Mouse (Mus musculus) cerebellum, postnatal 36 days (tissue): Measurements from ENCODE around the gene Shb.

Experiments used
- DNase-seq, 2 experiments: peaks; one replicate each; pipeline ENCODE4 v3.0.0; 2021 to 2022; ENCODE audit warnings: mixed read lengths in 2 of 2

Shb gene

GRCm38 (mm10) chr4:45527562-45528354, 4.5 kb downstream of the Shb start:
- DNase-seq: no peak

DNA sequence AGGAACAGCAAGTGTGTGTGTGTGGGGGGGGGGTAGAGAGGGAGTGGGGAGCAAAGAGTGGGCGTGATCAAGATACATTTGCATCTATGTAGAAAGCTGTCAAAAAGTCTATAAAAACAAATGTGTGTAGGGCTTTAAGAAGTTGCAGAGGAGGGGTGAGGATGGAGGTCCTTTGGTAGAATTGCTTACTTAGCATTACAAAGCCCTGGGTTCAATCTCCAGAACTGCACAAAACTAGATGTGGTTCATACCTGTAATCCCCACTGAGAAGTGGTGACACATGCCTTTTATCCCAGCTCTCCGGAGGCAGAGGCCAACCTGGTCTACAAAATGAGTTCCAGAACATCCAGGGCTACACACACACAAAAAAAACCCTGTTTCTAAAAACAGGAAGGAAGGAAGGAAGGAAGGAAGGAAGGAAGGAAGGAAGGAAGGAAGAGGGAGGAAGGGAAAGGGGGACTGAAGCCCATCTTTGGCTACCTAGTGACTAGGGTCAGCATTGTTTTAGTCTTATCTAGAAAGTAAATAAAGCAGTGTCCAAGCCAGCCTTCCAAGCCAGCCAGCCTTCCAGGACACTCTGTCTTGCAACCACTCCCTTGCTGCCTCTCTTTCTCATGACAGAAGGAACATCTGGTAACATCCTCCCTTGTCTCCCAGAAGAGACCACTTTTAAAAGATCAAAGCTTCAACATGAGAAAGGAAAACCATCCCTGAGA, 5.3 kb downstream of the Shb start:
- no peak for DNase-seq

DNA sequence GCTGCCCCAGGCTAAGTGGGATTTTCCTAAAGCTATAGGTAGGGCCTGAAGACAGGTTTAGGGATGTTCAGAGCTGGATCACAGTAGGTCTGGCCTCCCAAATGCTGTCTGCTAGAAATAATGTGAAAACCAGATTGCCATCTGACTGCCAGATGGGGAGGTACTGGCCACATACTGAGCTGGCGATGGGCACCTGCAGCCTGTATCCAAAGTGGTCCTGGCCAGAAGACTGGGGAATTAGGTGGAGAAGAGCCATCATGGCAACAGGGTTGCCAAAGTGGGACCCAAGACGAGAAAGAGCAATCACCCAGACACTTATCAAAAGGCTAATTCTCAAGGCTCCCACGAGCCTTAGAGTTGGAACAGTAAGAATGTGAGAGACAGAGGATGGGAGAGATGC, 6.1 kb downstream of the Shb start:
- no peak for DNase-seq

GRCm38 (mm10) chr4:45525541-45525940, 6.7 kb downstream of the Shb start:
- DNase-seq: no peak

GRCm38 (mm10) chr4:45524602-45525001, 7.7 kb downstream of the Shb start:
- DNase-seq: no peak

DNA sequence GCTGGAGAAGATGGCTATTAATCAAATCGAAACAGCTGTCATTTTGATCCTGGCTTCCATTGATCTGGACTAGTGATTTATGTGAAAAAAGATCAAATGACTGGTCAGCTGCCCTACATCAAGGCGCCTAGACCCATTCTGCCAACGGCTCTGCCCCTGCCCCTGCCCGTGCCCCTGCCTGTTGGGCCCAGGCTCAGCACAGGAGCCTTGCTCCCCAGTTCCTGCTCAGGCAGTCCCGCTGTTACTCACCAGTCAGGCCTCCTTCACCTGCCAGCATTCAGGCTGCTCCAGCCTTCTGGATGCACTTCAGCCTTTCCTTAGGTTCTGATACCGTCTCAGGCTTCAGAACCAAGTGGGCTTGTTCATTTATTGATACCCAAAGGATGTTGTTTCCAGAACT, 8.9 kb downstream of the Shb start:
- DNase-seq: no peak

- DNase-seq: no peak
These were observed 9.3 kb downstream of the Shb start for GRCm38 (mm10) chr4:45522956-45523355.

DNA sequence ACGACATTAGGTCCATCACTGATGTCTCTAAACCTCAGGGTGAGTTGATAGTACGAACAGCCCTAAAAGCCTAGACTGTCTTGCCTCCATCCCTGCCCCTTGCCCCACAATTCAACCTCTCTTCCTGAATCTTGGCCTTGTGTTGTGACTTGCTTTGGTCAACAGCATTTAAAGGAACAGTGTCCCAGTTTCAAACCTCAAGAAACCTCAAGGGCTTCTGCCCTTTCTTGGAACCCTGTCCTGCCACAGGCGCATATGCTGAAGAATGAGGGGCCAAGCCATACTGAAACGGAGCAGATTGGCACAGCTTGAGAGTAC, 9.7 kb downstream of the Shb start:
- DNase-seq: no peak

GRCm38 (mm10) chr4:45521705-45522582, 10.3 kb downstream of the Shb start:
- DNase-seq: no peak

DNA sequence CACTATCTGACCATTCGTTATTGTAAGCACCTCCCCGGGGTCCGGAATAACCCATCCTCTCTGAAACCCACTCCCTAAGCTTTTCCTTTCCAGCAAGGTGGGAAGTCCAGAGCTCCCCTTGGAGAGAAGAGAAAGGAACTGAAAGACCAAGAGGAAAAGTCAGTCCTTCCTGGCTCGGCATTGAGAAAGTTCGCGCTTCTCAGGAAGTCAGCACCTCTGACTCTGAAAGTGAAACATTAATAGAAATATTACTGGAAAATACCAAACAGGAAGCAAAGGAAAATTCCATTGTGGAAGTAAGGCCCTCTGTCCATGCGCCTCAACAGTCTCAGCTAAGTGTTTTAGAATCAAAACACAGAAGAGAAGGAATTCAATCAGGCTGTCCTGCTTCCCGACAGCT, 11.9 kb downstream of the Shb start:
- DNase-seq: no peak

GRCm38 (mm10) chr4:45517399-45517798, 14.9 kb downstream of the Shb start:
- no peak for DNase-seq

- DNase-seq: no peak
These were observed 16.4 kb downstream of the Shb start for GRCm38 (mm10) chr4:45515894-45516293.

- DNase-seq: no peak
These were observed 17.9 kb downstream of the Shb start for GRCm38 (mm10) chr4:45514406-45514805.

- no peak for DNase-seq
These were observed 18.4 kb downstream of the Shb start for GRCm38 (mm10) chr4:45513791-45514293.

DNA sequence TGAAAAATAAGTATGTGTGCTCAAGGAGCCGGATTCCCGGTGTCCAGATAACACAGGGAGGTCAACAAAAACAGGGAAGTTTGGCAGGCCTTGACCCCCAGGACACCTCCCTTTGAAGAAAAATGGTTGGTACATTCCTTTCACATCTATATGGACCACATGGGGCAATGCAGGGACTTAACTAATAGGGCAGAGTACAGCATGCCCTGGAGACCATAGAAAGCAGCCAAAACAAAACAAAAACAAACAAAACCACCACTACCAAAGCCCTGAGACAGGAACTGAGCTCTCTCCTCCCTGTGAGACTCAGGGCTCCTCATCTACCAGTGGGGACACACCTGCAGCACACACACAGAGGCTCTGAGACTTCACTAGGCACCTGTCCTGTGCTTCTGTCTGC, 18.9 kb downstream of the Shb start:
- DNase-seq: no peak

GRCm38 (mm10) chr4:45510163-45510562, 22.1 kb downstream of the Shb start:
- no peak for DNase-seq

- DNase-seq: peak in 1 of 2 experiments; percentile 18
These were observed 22.9 kb downstream of the Shb start for GRCm38 (mm10) chr4:45509416-45509815.

DNA sequence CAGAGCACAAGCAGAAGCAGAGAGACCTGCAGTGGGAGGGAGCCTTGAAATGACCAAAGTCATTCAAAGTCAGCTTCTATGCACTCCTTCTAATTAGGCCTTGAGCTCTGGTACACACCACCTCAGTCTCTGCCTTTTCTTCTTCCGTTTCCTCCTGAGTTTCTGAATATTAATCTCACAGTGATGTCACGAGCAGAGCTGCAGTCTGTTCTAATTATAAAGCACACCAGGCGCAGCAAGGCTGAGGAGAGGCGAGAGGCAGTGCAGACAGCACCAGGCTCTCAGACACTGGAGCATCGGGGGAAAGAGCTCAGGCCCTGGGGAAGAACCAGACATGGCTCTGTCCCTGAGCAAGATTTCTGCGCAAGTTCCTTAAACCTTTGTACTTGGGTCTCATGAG, 23.8 kb downstream of the Shb start:
- DNase-seq: no peak

DNA sequence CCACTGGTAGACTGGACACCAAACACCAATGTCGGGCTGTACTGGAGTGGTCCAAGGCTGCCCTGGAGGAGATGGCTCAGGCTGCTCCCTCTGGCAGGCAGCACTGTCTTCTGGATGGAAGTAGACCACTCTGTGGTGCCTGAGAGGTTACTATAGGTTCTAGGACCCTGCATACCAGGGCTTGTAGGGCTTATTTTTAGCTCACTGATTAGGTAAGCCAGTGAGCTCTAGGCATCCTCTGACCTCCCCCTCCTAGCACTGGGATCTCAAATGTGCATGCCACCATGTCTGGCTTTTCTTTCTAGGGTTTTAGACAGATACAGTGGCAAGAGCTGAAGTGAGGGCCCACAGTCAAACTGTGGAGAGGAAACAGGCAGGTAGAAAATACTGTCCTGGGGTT, 24.8 kb downstream of the Shb start:
- no peak for DNase-seq

GRCm38 (mm10) chr4:45507039-45507438, 25.2 kb downstream of the Shb start:
- DNase-seq: no peak

GRCm38 (mm10) chr4:45506613-45507012, 25.7 kb downstream of the Shb start:
- no peak for DNase-seq

DNA sequence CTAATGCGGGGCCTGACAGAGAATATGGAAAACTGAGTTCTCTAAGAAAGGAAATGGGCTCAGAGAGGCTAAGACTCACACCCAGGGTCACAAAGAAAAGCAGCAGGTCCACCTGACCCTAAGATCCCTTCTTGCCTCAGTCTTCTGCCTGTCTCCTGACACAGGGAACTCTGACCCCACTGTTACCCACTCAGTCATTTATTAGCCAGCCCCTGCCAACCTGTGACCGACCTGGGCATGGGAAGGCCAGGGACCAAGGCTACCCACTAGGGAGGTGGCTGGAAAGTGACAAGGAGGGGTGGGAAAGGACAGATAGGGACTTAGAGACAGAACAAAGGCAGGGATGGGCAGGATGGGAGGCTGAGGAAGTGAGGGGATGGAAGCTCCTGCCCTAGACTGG, 26.6 kb downstream of the Shb start:
- DNase-seq: no peak

DNA sequence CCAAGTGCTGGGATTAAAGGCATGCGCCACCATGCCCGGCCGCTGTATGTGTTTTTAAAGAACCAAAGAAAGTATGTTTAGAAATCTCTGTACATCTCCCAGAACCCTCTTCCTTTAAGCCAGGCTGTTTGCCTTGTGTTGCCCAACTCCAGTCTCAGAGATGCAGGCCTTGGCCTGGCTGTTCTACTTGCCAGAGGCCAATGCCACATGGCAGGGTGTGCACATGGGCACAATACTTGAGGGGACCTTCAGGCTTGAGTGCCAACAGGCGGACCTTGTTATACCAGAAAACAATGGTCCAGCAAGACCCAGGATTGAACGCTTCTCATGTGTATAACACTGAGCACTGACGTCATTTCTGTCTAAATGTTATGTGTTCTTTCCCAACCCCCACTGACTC, 27.1 kb downstream of the Shb start:
- no peak for DNase-seq
